Mouse (Mus musculus) monocyte, adult 2 months (primary cell): ENCODE data around the gene Ddi1.
"Not testable (repeated sequence)": the region's sequence is repeated elsewhere in the genome, so short reads cannot be mapped to it uniquely, and the experiment has no call there.

ENCODE experiments used
- DNase-seq, 2 experiments: peaks; one replicate each; pipeline ENCODE4 v3.0.0; 2022; ENCODE audit warnings: low spot score in 2 of 2, low read depth in 1 of 2

Gene Ddi1

DNA sequence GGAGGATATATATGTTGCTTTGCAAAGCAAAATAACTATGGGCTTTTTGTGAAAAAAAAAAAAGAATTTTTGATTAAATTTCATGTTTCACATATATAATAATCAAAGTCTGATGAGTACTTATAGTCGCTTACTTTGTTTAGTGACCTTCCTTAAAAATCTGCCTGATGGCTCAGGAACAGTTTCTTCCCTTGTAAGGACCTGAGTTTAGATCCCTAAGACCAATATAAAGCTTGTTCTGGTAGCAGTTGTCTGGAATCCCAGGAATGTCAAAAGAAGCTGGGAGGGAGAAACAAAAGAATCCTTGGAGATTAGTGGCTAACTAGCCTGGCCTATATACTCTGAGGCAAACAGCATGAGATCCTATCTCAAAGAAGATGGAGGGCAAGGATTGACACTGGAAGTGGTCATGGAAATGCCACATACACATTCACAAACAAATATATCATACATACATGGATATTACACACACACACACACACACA, at the start of gene Ddi1:
Gene Ddi1, minus strand, starts transcription at position 51 of the 485 bp plus-strand sequence.
- DNase-seq: no peak

- DNase-seq: no peak
Observed at GRCm38 (mm10) chr9:6317114-6317513, 47.5 kb upstream of the Ddi1 start.

- DNase-seq: no peak
Observed at GRCm38 (mm10) chr9:6305847-6306246, 36.2 kb upstream of the Ddi1 start.

- no peak for DNase-seq
Observed at GRCm38 (mm10) chr9:6304590-6304989, 34.9 kb upstream of the Ddi1 start.

- no peak for DNase-seq
Observed at GRCm38 (mm10) chr9:6302050-6302449, 32.4 kb upstream of the Ddi1 start.

DNA sequence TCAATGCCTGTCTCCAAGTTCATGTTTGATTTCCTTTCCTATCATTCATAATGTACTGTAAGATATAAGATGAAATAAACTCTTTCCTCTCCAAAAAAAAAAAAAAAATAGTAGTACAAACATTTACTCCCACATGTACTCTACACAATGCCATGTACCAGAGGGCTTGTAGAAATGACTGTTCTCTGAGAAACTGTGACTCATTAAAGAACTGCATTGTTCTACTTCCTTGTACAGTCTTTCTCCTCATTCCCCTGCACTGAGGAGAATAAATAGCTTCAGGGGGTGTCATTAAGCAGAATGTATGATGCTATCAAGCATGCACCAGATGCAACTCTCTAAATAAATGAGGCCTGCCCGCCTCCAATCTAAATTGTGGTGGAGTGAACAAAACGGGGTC, 28.9 kb upstream of the Ddi1 start:
- no peak for DNase-seq

GRCm38 (mm10) chr9:6289211-6289696, 19.6 kb upstream of the Ddi1 start:
- no peak for DNase-seq

- DNase-seq: no peak
Observed at GRCm38 (mm10) chr9:6286770-6287169, 17.1 kb upstream of the Ddi1 start.

- DNase-seq: no peak
Observed at GRCm38 (mm10) chr9:6277526-6277925, 7.9 kb upstream of the Ddi1 start.

GRCm38 (mm10) chr9:6276395-6276794, 6.7 kb upstream of the Ddi1 start:
- no peak for DNase-seq

- no peak for DNase-seq
Observed at GRCm38 (mm10) chr9:6264820-6265219, 4.8 kb downstream of the Ddi1 start.

DNA sequence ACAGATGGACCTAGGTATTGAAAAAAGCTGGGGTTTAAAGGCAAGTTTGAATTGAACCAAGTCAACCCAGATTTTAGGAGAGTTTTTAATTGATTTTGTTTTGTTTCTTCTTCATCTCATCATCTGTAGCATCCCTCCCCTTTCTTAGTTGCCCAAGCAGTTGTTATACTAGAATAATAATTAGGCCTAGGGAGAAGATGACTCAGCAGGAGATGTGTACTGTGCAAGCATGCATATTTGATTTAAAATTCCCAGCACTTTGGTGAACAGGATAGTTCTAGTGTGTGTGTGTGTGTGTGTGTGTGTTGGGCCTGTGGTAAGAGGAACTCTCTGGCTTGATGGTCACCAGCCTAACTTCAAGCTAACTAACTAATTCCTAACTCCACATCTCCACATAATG, 12.6 kb downstream of the Ddi1 start:
- DNase-seq: no peak

GRCm38 (mm10) chr9:6251990-6252389, 17.7 kb downstream of the Ddi1 start:
- no peak for DNase-seq

DNA sequence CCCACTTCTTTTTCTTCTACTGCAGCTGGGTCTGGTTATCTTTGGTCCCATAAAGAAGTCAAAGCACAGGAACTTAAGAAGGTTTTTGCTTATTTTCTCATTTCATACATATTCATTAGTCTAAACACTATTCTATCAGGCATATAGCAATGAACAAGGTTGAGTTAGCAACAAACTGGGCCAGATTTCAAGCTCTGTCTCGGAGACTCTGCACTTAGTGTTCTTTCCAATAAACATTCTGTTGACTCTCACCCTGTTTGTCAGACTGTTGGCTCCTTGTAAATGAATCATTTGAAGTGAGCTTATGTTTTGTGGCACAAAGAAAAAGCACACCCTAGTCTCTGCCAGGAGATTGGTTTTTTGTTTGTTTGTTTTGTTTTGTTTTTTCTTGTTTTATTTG, 19.3 kb downstream of the Ddi1 start:
- no peak for DNase-seq

DNA sequence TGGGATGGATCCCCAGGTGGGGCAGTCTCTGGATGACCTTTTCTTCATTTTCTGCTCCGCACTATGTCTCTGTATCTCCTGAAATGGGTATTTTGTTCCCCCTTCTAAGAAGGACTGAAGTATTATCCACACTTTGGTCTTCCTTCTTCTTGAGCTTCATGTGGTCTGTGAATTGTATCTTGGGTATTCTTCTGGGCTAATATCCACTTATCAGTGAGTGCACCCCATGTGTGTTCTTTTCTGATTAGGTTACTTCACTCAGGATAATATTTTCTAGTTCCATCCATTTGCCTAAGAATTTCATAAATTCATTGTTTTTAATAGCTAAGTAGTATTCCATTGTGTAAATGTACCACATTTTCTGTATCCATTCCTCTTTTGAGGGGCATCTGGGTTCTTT, 33.7 kb downstream of the Ddi1 start:
- DNase-seq: not testable (repeated sequence)

- DNase-seq: no peak
Observed at GRCm38 (mm10) chr9:6217505-6217904, 52.1 kb downstream of the Ddi1 start.

DNA sequence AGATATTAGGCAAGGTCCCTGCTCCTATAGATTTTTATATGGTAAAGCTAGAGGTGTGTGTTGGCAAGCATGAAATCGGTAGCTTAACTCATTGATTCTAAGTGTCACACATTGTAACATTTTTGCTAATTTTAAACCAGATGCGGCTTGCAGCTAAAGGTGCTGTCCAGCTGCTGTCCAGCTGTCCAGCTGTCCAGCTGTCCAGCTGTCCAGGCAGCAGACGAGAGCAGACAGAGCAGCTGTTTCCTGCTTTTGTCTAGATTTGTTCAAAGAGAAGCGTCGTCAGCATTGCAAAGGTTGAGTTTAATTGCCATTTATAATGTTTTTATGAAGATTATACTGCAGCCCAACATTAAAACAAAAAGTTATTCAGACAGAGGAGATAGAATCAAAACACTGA, 56.8 kb downstream of the Ddi1 start:
- DNase-seq: no peak
